Mouse (Mus musculus): ENCODE results near the gene Soga1. TPM values are rescaled to one million over a fixed set of nuclear protein-coding genes. Genes with fewer than 3 reads are reported as not detected.

Soga1 gene
- polyA plus RNA-seq, 2 experiments from 2014 or later: 0.16 TPM; not detected in 1

- no peak for ATAC-seq
Measured at GRCm38 (mm10) chr2:157035371-157035770, 43.7 kb downstream of the Soga1 start.

DNA sequence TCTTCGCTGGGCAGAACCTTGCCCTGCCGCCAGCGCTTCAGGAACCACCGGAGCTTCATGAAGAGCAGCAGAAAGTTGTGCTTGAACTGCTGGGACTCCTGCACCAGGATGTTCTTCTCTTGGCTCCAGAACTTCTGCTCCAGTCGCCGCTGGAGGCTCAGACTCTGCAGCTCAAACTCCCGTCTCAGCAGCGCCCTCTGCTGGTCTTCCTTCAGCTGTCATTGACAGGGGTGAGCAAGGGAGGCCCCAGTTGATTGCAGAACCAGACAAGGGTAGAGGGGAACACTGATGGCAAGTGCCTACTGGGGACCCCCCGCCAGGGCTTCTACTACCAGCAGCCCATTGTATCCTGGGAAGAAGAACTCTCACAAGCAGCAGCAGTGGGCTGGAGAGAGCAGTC lies 48.2 kb downstream of the Soga1 start:
- peak; percentile 26 for ATAC-seq

DNA sequence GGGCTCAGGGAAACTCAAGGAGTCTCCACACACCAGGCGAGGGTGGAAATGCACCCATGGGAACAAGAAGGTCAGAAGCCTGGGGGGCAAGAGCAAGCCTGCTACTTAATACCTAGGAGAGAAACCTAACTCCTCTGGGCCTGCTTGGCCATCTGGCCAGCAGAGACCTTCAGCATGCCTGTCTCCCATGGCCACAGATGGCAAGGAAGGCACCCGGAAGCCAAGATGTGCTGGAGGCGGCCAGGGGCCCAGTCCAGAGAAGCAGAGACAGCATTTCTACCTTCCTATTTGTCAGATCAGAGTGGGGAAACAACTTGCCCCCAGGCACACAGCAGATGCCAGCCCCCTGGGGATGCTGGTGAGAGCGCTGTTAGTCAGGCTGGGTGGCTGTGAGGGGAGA lies 50.8 kb downstream of the Soga1 start:
- no peak for ATAC-seq

GRCm38 (mm10) chr2:157027106-157028008 lies 51.7 kb downstream of the Soga1 start:
- ATAC-seq: no peak

DNA sequence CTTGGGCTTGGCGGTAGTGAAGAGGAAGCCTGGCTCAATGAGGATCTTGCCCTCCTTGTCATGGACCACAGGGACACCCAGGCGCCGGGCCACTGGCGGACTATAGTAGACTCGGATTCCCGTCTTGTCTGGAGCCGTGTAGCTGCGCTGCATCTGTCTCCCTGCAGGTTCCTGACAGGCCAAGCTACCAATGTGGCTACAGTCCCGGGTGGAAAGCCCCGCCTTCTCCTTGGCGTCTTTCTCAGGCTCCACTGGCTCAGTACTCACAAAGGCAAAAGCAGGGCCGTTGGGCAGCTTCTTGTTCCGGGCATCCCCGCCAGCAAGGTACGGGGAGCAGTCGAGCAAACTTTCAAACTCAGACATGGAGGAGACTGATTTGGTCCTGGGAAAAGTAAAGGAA lies 57.9 kb downstream of the Soga1 start:
- no peak for ATAC-seq

DNA sequence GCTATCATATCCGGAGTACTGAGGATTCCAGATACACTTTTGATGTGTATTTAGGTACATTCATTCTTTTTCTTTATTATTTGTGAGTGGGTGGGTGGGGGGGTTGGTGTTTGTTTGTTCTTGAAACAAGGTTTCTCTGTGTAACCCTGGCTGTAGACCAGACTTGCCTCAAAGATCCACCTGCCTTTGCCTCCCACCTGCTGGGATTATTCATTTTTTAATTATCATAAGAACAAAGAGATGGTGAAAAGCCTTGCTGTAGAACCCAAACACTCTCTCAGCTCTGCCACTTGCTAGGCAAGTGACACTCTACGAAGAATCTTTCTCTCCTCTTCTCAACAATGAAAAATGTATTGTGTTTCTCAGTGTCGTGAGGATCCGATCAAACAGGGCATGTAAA lies 59.8 kb downstream of the Soga1 start:
- no peak for ATAC-seq

- ATAC-seq: no peak
Measured at GRCm38 (mm10) chr2:157016529-157017270, 62.4 kb downstream of the Soga1 start.

GRCm38 (mm10) chr2:157012341-157012740 lies 66.7 kb downstream of the Soga1 start:
- ATAC-seq: no peak

GRCm38 (mm10) chr2:157010634-157011310 lies 68.3 kb downstream of the Soga1 start:
- no peak for ATAC-seq

- no peak for ATAC-seq
Measured at GRCm38 (mm10) chr2:157010121-157010520, 68.9 kb downstream of the Soga1 start.

- no peak for ATAC-seq
Measured at GRCm38 (mm10) chr2:157008509-157008908, 70.5 kb downstream of the Soga1 start.

GRCm38 (mm10) chr2:157007234-157007596 lies 71.8 kb downstream of the Soga1 start:
- ATAC-seq: peak; percentile 18

GRCm38 (mm10) chr2:157006511-157007233 lies 72.4 kb downstream of the Soga1 start, which contains the start of gene Dsn1:
Dsn1 (minus strand) TSS chr2:157007154.
- ATAC-seq: peak; percentile 87

- no peak for ATAC-seq
Measured at GRCm38 (mm10) chr2:157002321-157002720, 76.7 kb downstream of the Soga1 start.

- ATAC-seq: no peak
Measured at GRCm38 (mm10) chr2:156998263-156998662, 80.8 kb downstream of the Soga1 start.

DNA sequence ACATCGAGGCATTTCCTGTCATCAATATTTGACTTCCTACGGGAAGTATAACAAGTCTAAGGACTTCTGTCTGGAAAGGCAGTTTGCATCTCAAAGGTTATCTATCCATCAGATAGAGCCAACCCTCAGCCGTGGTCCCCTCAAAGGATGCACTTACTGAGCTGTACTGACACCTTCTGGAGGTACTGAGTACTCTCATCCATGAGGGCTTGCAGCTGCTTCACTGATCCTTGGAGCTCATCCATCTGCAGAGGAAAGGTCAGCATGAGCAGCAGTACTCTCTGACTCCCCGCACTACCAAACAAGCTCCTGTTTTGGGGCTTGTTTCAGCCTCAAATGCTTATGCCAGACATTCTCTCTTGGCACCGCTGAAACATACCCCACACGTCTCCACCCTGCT lies 82.5 kb downstream of the Soga1 start:
- peak; percentile 24 for ATAC-seq

- ATAC-seq: peak; percentile 95
Measured at GRCm38 (mm10) chr2:156991470-156992319, 87.4 kb downstream of the Soga1 start, which contains the start of gene Ndrg3. Ndrg3 (minus strand) TSS chr2:156992056.

DNA sequence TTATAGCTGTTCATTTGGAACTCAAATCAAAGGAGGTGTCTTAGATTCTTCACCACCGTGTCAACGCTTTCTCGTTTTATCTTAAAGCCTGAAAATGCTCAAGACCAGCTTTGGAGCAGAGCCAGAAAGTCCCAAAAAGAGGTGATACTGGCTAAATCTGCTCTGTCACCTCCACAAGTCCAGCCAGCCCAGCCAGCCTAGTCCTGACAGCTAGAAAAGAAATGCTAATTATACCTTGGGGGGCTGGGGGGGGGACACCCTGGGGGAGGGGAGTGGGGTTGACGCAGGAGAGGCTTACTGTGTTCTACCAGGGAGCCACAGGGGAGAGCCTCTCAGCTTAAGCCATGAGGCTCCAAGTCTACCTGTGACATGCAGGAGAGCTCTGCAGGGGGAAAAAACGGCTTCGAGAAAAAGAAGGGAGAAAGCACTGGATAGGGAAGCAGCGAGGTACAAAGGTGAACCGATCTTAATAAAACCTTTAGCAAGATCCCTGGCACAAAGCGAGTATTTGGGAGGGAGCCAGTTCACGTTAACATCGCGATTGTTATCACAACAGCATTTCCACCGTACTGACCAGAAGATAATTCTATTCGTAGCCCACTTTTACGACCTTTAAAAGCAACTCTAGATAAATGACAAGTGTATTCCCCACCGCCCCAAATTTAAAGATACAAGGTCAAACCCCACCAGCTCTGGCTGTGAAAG lies 88.2 kb downstream of the Soga1 start:
- no peak for ATAC-seq

DNA sequence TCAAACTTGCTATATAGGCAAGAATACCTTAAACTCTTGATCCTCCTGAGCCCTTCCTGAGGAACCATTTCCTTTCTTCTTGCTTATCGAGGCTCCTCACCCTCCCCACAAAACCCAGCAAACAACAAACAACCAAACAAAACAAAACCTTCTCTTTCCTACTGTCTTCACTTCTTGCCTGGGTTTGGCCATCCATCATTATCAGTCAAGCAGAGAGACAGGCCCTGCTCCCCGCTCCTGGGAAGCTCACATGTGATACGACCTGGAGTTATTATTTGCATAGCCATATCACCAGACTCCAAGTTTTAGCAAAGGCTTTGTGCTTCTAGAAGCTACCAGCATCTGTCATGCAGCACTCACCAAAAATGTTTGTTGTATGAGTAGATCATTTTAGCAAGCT lies 91.7 kb downstream of the Soga1 start:
- no peak for ATAC-seq

DNA sequence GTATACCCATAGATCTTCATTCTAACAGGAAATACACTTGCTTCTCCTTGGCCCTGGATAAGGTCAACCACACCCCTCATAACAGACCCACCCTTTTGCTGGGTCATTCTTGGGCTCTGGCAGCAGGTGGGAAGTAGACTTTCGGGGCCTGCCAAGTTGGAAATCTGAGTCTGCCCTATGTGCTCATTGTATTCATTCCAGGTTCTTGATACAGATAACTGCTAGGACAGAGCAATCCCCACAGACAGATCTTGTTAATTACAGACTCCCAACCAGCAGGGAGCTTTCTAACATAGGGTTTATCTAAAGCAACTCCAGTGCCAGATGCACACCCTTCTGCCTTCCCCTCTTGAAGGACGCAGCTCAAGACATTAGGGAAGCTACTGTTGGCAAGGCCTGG lies 96.2 kb downstream of the Soga1 start:
- no peak for ATAC-seq

DNA sequence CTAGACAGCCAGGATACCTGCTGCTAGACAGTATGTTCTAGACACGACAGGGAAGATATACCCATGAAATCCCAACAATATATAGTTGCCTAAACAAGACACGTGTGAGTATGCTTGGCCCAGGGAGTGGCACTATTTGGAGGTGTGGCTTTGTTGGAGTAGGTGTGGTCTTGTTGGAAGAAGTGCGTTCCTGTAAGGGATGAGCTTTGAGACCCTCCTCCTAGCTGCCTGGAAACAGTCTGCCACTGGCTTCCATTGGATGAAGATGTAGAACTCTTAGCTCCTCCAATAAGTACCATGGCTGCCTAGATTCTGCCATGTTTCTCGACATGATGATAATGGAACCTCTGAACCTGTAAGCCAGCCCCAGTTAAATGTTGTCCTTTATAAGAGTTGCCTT lies 97.8 kb downstream of the Soga1 start:
- no peak for ATAC-seq

Data from CD4-positive, CD25-positive, alpha-beta regulatory T cell, adult 4 months (primary cell).